Mouse (Mus musculus) layer of hippocampus, adult 9-11 months (tissue): Measurements from ENCODE around the gene Nr3c2.

Experiments used
- DNase-seq: peaks from one replicate; pipeline ENCODE4 v3.0.0; 2022

Gene Nr3c2

GRCm38 (mm10) chr8:77176343-77176742, 277.1 kb downstream of the Nr3c2 start:
- DNase-seq: no peak

- no peak for DNase-seq
These were observed 286.6 kb downstream of the Nr3c2 start for GRCm38 (mm10) chr8:77185816-77186215.

- DNase-seq: no peak
These were observed 287.8 kb downstream of the Nr3c2 start for GRCm38 (mm10) chr8:77186914-77187536.

GRCm38 (mm10) chr8:77187748-77188147, 288.5 kb downstream of the Nr3c2 start:
- DNase-seq: peak; percentile 25

GRCm38 (mm10) chr8:77188298-77188697, 289.1 kb downstream of the Nr3c2 start:
- DNase-seq: no peak

- DNase-seq: peak; percentile 29
These were observed 290.1 kb downstream of the Nr3c2 start for GRCm38 (mm10) chr8:77189318-77189717.

- no peak for DNase-seq
These were observed 291.2 kb downstream of the Nr3c2 start for GRCm38 (mm10) chr8:77190393-77190792.

GRCm38 (mm10) chr8:77209297-77209696, 310.1 kb downstream of the Nr3c2 start:
- no peak for DNase-seq

GRCm38 (mm10) chr8:77213893-77214464, 314.7 kb downstream of the Nr3c2 start:
- DNase-seq: no peak

GRCm38 (mm10) chr8:77214665-77215064, 315.4 kb downstream of the Nr3c2 start:
- peak; percentile 49 for DNase-seq

GRCm38 (mm10) chr8:77215191-77215590, 315.9 kb downstream of the Nr3c2 start:
- DNase-seq: no peak

GRCm38 (mm10) chr8:77223123-77223522, 323.9 kb downstream of the Nr3c2 start:
- DNase-seq: no peak

GRCm38 (mm10) chr8:77227742-77228141, 328.5 kb downstream of the Nr3c2 start:
- DNase-seq: no peak

GRCm38 (mm10) chr8:77228688-77229087, 329.4 kb downstream of the Nr3c2 start:
- DNase-seq: no peak

- DNase-seq: no peak
These were observed 332.0 kb downstream of the Nr3c2 start for GRCm38 (mm10) chr8:77231211-77231610.

- no peak for DNase-seq
These were observed 332.6 kb downstream of the Nr3c2 start for GRCm38 (mm10) chr8:77231834-77232233.

- DNase-seq: no peak
These were observed 333.2 kb downstream of the Nr3c2 start for GRCm38 (mm10) chr8:77232411-77232810.

GRCm38 (mm10) chr8:77236701-77237100, 337.5 kb downstream of the Nr3c2 start:
- DNase-seq: peak; percentile 29

- no peak for DNase-seq
These were observed 340.2 kb downstream of the Nr3c2 start for GRCm38 (mm10) chr8:77239462-77239861.

GRCm38 (mm10) chr8:77241381-77241780, 342.1 kb downstream of the Nr3c2 start:
- no peak for DNase-seq

GRCm38 (mm10) chr8:77250094-77250493, 350.9 kb downstream of the Nr3c2 start:
- no peak for DNase-seq

- DNase-seq: no peak
These were observed 351.9 kb downstream of the Nr3c2 start for GRCm38 (mm10) chr8:77251134-77251533.

GRCm38 (mm10) chr8:77254466-77254865, 355.2 kb downstream of the Nr3c2 start:
- DNase-seq: no peak

- peak; percentile 90 for DNase-seq
These were observed 357.3 kb downstream of the Nr3c2 start for GRCm38 (mm10) chr8:77256450-77257084.

GRCm38 (mm10) chr8:77257085-77257451, 357.8 kb downstream of the Nr3c2 start:
- DNase-seq: peak; percentile 26
